Mouse (Mus musculus): ENCODE data around the gene Itsn1. TPM values are rescaled to one million over a fixed set of nuclear protein-coding genes. Genes with fewer than 3 reads are reported as not detected.

Itsn1 gene
- polyA plus RNA-seq, 1 experiment from 2014 or later, result 55.2 TPM

DNA sequence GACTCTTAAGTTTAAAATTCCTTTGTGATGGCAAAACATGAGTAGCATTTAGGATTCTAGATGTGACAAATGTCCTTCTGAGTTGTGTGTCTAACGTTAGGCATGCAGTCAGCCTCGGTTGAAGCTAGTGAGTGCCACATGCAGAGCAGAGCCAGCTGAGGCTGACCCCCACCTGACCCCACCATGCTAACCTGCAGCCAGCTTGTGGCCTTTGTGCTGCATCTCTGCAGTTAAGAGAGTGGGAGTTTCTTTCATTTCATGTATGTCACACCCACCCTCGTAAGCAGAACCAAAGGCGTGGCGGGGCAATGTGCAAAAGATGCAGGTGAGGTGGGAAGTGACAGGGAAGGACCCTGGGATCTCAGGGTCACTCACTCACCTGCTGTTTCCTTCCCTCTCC is 98.4 kb downstream of the Itsn1 start:
- Histone ChIP-seq H3K9ac (no peak overlapping the region), H3K4me3 (no peak overlapping the region), H3K4me2 (no peak overlapping the region), H3K27ac (no peak overlapping the region), H3K4me1 (replicated peaks) (peaks cover 19% of the 10 kb centered on the region), H3K27me3 (no peaks in the 10 kb centered on the region), H3K36me3 (peaks cover 53% of the 10 kb centered on the region), H3K9me3 (no peaks in the 10 kb centered on the region)
- no peak for ATAC-seq (ENCODE audit: low FRiP score)
- WGBS, result 38% methylated on average over 5 of the region's 5 CpGs

DNA sequence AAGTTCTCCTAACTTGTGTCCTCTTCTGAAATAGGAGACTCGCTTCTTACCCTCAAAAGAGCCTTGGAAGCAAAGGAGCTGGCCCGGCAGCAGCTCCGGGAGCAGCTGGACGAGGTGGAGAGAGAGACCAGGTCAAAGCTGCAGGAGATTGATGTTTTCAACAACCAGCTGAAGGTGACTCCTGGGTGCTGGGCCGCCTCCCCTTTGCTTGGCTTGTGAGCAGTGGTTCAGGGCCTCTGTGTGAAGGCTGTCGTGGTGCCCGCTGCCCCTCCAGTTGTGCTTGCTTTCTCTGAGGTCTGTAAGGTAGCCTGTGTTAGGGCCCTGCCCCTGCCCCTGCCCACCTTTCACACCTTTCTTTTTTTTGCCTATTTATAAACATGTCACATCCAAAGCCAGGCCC is 99.1 kb downstream of the Itsn1 start:
- Histone ChIP-seq H3K4me3 (no peak overlapping the region), H3K9ac (no peak overlapping the region), H3K27me3 (no peaks in the 10 kb centered on the region), H3K27ac (0 out of 2 replicates have a peak overlapping the region, but pooled peaks have one; percentile 18), H3K4me2 (no peak overlapping the region), H3K4me1 (replicated peaks) (peaks cover 19% of the 10 kb centered on the region), H3K9me3 (no peaks in the 10 kb centered on the region), H3K36me3 (peaks cover 46% of the 10 kb centered on the region)
- no peak for ATAC-seq (ENCODE audit: low FRiP score)
- WGBS, result 77% methylated on average over 7 of the region's 7 CpGs

DNA sequence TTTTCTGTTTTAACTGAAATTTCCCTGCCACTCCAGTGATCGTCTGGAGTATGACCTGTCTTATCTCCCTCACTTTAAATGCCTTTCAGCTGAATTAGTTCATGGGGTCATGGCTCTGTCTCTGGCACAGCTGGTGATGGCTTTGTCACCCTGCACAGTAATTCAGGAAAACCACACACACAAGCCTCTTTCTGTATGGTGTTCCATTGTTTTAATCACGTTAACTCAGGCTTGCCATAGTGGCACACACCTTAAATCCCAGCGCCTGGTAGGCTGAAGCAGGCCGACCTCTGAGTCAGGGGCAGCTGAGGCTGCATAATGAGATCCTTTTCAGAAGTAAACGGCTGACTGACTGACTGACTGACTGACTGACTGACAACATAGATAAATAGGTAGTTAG is 99.5 kb downstream of the Itsn1 start:
- 0 out of 2 replicates have a peak overlapping the region, but pooled peaks have one; percentile 18 for H3K27ac ChIP-seq
- H3K4me1 ChIP-seq (replicated peaks), result peaks cover 19% of the 10 kb centered on the region
- ATAC-seq (ENCODE audit: low FRiP score), result no peak
- peaks cover 45% of the 10 kb centered on the region for H3K36me3 ChIP-seq
- H3K4me3 ChIP-seq, result no peak overlapping the region
- no peaks in the 10 kb centered on the region for H3K27me3 ChIP-seq
- 52% methylated on average over 5 of the region's 5 CpGs for WGBS
- H3K9ac ChIP-seq, result no peak overlapping the region
- H3K4me2 ChIP-seq, result no peak overlapping the region
- H3K9me3 ChIP-seq, result no peaks in the 10 kb centered on the region

DNA sequence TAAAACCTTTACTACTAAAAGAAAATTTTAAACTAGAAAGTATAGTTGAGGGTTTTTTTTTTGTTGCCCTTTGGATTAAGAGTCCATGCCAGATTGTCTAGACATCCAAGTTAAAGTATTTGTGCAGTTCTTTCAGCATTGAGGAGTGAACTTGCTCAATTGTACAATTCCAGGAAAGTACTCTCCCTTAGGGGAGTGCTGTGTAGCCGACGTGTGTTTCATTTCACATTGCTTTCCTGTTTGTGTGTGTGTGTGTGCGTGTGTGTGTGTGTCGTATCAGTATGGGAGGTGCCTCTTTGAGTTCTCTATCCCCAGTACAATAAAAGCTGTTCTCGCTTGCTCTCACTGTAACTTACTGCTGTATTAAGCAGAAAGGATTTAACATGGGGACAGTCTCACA is 100.0 kb downstream of the Itsn1 start:
- Histone ChIP-seq H3K9ac (no peak overlapping the region), H3K36me3 (peaks cover 42% of the 10 kb centered on the region)
- WGBS, result 74% methylated on average over 5 of the region's 5 CpGs

DNA sequence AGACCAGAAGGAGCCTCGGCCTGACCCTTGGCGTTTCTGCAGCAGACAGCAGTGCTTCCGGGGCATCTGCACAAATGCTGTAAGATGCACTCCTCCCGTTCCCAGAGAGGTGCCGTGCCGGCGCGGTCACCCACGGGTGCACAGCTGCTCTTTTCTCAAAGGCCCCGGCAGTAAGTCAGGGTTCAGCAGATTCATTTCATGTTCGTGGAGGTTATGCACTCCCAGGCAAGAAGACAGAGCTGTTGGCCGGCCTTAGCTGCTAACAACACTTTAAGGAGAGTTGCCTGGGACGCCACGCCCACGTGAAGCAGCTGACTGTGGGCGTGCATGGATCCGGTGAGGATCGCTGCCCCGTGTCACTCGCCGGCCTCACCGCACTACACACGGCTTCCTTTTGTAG is 101.2 kb downstream of the Itsn1 start:
- H3K9ac ChIP-seq, result no peak overlapping the region; the same call in 1 of the 2 replicates
- no peak for ATAC-seq (ENCODE audit: low FRiP score)
- H3K4me3 ChIP-seq, result no peak overlapping the region
- H3K4me1 ChIP-seq (replicated peaks), result peaks cover 19% of the 10 kb centered on the region
- peak overlapping the region; percentile 52; the same call in 1 of the 2 replicates for H3K27ac ChIP-seq
- no peak overlapping the region for H3K4me2 ChIP-seq
- 59% methylated on average over 23 of the region's 23 CpGs for WGBS
- H3K36me3 ChIP-seq, result peaks cover 42% of the 10 kb centered on the region
- H3K9me3 ChIP-seq, result no peaks in the 10 kb centered on the region
- H3K27me3 ChIP-seq, result no peaks in the 10 kb centered on the region

More for the DNA sequence above, 100.0 kb downstream of the Itsn1 start:
- ATAC-seq (ENCODE audit: low FRiP score), result no peak
- H3K27ac ChIP-seq, result 0 out of 2 replicates have a peak overlapping the region, but pooled peaks have one; percentile 4
- no peak overlapping the region for H3K4me3 ChIP-seq
- no peak overlapping the region for H3K4me2 ChIP-seq
- H3K27me3 ChIP-seq, result no peaks in the 10 kb centered on the region
- H3K9me3 ChIP-seq, result no peaks in the 10 kb centered on the region
- H3K4me1 ChIP-seq (replicated peaks), result peaks cover 19% of the 10 kb centered on the region

DNA sequence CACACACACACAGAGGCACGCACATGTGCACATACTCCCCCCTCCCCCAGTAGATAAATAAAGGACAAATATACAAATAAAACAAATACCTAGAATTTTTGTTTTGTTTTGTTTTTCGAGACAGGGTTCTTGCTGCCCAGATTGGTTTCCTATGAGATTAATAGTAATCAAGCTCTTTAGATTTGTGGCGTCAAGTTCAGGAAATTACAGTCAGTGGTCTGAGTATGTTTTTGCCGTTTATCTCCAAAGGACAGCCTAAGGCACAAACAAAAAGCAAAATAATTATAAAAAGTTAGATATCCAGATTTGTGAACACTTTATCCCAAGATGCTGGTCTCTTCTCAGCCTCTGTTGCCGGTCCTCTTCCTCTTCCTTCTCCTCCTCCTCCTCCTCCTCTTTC is 104.0 kb downstream of the Itsn1 start:
- H3K36me3 ChIP-seq, result peaks cover 32% of the 10 kb centered on the region
- no peaks in the 10 kb centered on the region for H3K27me3 ChIP-seq
- H3K27ac ChIP-seq, result no peak overlapping the region
- no peak overlapping the region for H3K4me2 ChIP-seq
- no peak for ATAC-seq (ENCODE audit: low FRiP score)
- H3K9ac ChIP-seq, result no peak overlapping the region
- 94% methylated on average over 5 of the region's 5 CpGs for WGBS
- peaks cover 38% of the 10 kb centered on the region for H3K4me1 ChIP-seq (replicated peaks)
- H3K4me3 ChIP-seq, result no peak overlapping the region
- no peaks in the 10 kb centered on the region for H3K9me3 ChIP-seq

DNA sequence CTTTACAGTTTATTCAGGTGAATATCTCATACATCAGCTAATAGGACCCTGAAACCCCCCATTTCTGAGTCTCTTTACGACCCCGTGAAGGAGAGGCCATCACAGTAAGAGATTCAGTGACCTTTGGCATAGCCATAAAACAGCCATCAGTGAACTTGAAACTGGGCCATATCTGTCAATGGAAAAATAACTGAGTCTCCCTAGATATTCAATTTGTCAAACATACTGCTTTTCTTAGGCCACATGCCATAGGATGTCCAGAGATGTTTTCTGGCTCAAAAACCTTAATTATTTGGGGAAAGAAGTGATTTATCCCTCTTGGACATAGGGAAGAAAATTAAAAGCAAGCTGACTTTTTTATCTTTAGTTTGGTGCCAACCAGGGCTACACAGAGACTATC is 104.5 kb downstream of the Itsn1 start:
- Histone ChIP-seq H3K27ac (no peak overlapping the region), H3K9me3 (no peaks in the 10 kb centered on the region), H3K4me1 (replicated peaks) (peaks cover 38% of the 10 kb centered on the region), H3K27me3 (no peaks in the 10 kb centered on the region), H3K36me3 (peaks cover 30% of the 10 kb centered on the region), H3K4me2 (no peak overlapping the region), H3K9ac (no peak overlapping the region), H3K4me3 (no peak overlapping the region)
- 78% methylated on average over 2 of the region's 2 CpGs for WGBS
- ATAC-seq (ENCODE audit: low FRiP score), result no peak

DNA sequence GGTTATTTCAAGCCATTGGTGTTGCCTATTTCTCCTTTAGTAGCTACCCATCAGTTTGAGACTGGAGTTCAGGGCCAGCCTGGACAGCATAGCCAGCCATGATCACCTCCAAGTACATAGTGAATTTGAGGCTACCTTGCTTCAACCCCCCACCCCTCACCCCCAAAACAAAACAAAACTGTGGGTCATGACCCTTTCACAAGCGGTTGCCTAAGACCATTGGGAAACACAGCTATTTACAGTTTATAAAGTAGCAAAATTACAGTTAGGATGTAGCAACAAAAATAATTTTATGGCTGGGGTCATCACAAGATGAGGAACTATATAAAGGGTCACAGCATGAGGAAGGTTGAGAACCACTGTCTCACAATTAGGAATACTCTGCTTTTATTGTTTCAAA is 104.9 kb downstream of the Itsn1 start:
- 90% methylated on average over 1 of the region's 1 CpGs for WGBS
- Histone ChIP-seq H3K9ac (no peak overlapping the region), H3K36me3 (peaks cover 27% of the 10 kb centered on the region), H3K4me1 (replicated peaks) (peaks cover 38% of the 10 kb centered on the region), H3K27me3 (no peaks in the 10 kb centered on the region), H3K27ac (no peak overlapping the region), H3K4me3 (no peak overlapping the region), H3K4me2 (no peak overlapping the region), H3K9me3 (no peaks in the 10 kb centered on the region)
- no peak for ATAC-seq (ENCODE audit: low FRiP score)

DNA sequence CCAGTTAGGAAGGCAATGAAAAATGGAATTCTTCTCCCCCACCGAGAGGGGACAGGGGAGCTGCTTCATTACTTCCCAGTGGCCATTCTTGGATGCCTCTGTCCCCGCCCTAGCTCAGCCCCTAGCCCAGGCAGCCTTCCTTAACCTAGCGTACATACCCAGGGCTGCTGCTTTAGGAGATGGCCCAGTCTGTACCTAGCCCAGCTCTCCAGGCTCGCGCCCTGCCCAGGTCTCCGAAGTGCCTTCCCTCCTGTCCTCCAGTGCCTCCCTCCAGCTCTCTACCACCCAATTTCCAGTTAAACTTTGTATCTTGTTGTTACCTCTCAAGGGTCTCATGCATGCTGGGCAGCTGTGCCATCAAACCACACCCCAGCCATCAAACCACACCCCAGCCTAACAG is 106.7 kb downstream of the Itsn1 start:
- peaks cover 32% of the 10 kb centered on the region for H3K4me1 ChIP-seq (replicated peaks)
- no peak for ATAC-seq (ENCODE audit: low FRiP score)
- no peaks in the 10 kb centered on the region for H3K9me3 ChIP-seq
- H3K4me2 ChIP-seq, result no peak overlapping the region
- 60% methylated on average over 6 of the region's 6 CpGs for WGBS
- H3K36me3 ChIP-seq, result peaks cover 27% of the 10 kb centered on the region
- peak overlapping the region; percentile 43 for H3K9ac ChIP-seq
- no peak overlapping the region for H3K4me3 ChIP-seq
- peak overlapping the region; percentile 85 for H3K27ac ChIP-seq
- no peaks in the 10 kb centered on the region for H3K27me3 ChIP-seq

DNA sequence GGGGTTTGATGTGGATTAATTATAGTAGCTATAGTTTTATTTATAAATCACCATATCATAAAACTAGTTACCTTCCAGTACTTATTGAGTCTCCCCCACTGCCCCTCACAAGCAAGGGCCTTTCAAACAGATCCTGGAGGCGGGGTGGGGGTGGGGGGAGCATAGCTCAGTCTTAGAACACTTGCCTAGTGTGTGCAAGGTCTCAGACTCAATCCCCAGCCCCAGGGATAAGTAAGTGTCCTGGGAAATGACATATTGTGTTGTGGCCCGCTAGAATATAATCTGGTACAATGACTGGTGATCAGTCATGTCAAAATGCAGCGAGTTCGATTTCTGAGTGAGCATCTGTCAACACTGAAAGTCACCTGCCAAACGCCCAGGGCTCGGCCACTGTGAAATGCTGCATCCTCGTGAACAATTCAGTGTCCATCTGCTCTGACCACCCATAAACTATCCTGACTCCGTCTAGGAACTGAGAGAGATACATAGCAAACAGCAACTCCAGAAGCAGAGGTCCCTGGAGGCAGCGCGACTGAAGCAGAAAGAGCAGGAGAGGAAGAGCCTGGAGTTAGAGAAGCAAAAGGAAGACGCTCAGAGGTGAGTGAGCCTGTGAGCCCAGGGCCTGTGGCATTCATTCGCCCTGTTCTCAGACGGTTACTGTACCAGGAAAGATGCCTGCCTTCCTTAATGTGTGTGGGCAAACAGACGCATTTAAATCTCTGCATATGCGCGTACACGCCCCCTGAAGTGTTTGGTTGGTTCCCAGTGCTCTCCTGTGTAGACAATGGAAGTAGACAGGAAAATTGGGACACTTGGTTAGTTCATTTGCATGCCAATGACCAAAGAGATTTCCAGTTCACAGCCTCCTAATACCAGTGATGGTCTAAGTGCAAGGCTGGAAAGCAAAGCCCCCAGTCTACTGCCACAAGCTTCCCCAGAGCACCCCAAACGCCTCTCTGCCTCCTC is 107.8 kb downstream of the Itsn1 start:
- 0 out of 2 replicates have a peak overlapping the region, but pooled peaks have one; percentile 15 for H3K4me2 ChIP-seq

DNA sequence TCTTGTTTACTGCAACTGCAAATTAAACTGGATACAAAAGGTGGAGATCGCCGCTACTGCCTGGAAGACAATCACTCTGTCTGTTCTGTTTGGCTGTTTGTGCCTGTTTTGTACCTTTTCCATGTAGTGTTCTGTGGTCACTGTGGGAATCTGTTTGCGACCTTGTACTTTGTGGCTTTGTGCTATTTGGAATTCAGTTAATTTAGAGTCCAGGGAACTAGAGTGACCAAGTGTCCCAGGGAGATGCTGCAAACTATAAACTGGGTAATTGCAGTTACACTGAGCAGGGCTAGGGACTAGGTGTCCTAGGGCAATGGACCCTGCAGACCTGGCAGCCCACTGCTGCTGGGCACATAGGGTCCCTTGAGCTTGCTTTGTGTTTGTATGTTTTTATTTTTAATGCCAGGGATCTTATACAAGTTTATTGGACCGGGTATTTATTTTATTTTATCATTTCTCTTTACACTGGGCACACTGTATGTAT is 108.5 kb downstream of the Itsn1 start:
- H3K4me2 ChIP-seq, result no peak overlapping the region
- peaks cover 35% of the 10 kb centered on the region for H3K36me3 ChIP-seq
- H3K4me3 ChIP-seq, result no peak overlapping the region
- H3K9ac ChIP-seq, result no peak overlapping the region
- peak overlapping the region; percentile 85 for H3K27ac ChIP-seq
- H3K9me3 ChIP-seq, result no peaks in the 10 kb centered on the region
- H3K4me1 ChIP-seq (replicated peaks), result peaks cover 32% of the 10 kb centered on the region
- H3K27me3 ChIP-seq, result no peaks in the 10 kb centered on the region
- 60% methylated on average over 4 of the region's 4 CpGs for WGBS
- peak; percentile 58 for ATAC-seq (ENCODE audit: low FRiP score)

More for the DNA sequence above, 107.8 kb downstream of the Itsn1 start:
- peak overlapping the region; percentile 85 for H3K27ac ChIP-seq
- ATAC-seq (ENCODE audit: low FRiP score), result peak; percentile 81
- H3K4me1 ChIP-seq (replicated peaks), result peaks cover 32% of the 10 kb centered on the region
- no peaks in the 10 kb centered on the region for H3K9me3 ChIP-seq
- H3K9ac ChIP-seq, result peak overlapping the region; percentile 9; the same call in 1 of the 2 replicates
- H3K4me3 ChIP-seq, result no peak overlapping the region
- peaks cover 31% of the 10 kb centered on the region for H3K36me3 ChIP-seq
- WGBS, result 29% methylated on average over 18 of the region's 18 CpGs
- no peaks in the 10 kb centered on the region for H3K27me3 ChIP-seq

DNA sequence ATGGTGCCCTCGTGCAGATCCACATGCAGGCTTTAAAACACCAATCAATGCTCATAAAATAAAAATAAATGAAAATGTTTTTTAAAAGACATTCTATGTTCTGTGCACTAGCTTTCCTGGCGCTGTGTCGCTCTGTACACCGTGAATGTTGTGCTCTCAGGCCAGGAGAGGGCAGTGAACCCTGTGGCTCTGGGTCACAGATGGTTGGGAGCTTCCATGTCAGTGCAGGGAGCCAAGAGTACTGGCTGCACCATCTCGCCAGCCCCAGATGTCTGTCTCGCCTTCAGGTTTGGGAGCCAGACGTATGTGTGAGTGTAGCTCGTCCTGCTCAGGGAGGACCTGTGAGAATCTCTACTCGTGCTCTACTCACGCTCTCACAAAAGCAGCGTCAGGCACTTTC is 109.7 kb downstream of the Itsn1 start:
- WGBS, result 72% methylated on average over 11 of the region's 11 CpGs
- peaks cover 32% of the 10 kb centered on the region for H3K4me1 ChIP-seq (replicated peaks)
- no peak overlapping the region for H3K4me3 ChIP-seq
- no peaks in the 10 kb centered on the region for H3K27me3 ChIP-seq
- H3K27ac ChIP-seq, result peak overlapping the region; percentile 14; the same call in 1 of the 2 replicates
- H3K9ac ChIP-seq, result no peak overlapping the region
- no peaks in the 10 kb centered on the region for H3K9me3 ChIP-seq
- no peak for ATAC-seq (ENCODE audit: low FRiP score)
- no peak overlapping the region for H3K4me2 ChIP-seq
- peaks cover 46% of the 10 kb centered on the region for H3K36me3 ChIP-seq

Data from hindbrain, embryonic 13.5 days (tissue).